Mouse (Mus musculus): ENCODE results near the gene Gm10944.

- TF ChIP-seq GATA1 (IDR thresholded peaks at IDR 0.05; ENCODE audit: borderline replicate concordance, low read length) (no peak), FLI1 (IDR thresholded peaks at IDR 0.05; ENCODE audit: low read length) (no peak)
These were observed 29.2 kb downstream of the Gm10944 start for GRCm38 (mm10) chr10:10710359-10710758.

Data from megakaryocyte, embryonic 14.5 days (primary cell).